Mouse (Mus musculus) layer of hippocampus, adult 18-20 months (tissue): ENCODE data around the gene U2af2. TPM values are rescaled to one million over a fixed set of nuclear protein-coding genes. Genes with fewer than 3 reads are reported as not detected.

ENCODE experiments used
- DNase-seq, 2 experiments: peaks; one replicate each; pipeline ENCODE4 v3.0.0; 2022; ENCODE audit warnings: low spot score in 2 of 2
- total RNA-seq, 2 experiments: library from RNA; stranded (reverse); gene quantifications; 2 replicates each; pipeline ENCODE4 v1.2.3; 2021

Gene U2af2
- total RNA-seq, 2 experiments from 2014 or later = 181 TPM

- DNase-seq = no peak
These were observed 24.9 kb upstream of the U2af2 start for GRCm38 (mm10) chr7:5037026-5037425.

GRCm38 (mm10) chr7:5037467-5037866, 24.5 kb upstream of the U2af2 start:
- no peak for DNase-seq

- peak; percentile 89 to 93 for DNase-seq
These were observed 23.7 kb upstream of the U2af2 start, which contains the start of gene Zfp784 for GRCm38 (mm10) chr7:5038109-5038732. Zfp784 (minus strand) TSS chr7:5038446.

GRCm38 (mm10) chr7:5038940-5039339, 23.0 kb upstream of the U2af2 start:
- no peak for DNase-seq

- DNase-seq = no peak
These were observed 17.0 kb upstream of the U2af2 start for GRCm38 (mm10) chr7:5044981-5045380.

- no peak for DNase-seq
These were observed 15.8 kb upstream of the U2af2 start for GRCm38 (mm10) chr7:5046112-5046511.

GRCm38 (mm10) chr7:5047313-5047712, 14.6 kb upstream of the U2af2 start:
- DNase-seq = no peak

- DNase-seq = peak; percentile 71 to 80
These were observed 10.4 kb upstream of the U2af2 start, which contains the start of gene Zfp580 for GRCm38 (mm10) chr7:5051193-5052192. Zfp580 (plus strand) TSS chr7:5051538.

- DNase-seq = peak in 1 of 2 experiments; percentile 26
These were observed 9.5 kb upstream of the U2af2 start for GRCm38 (mm10) chr7:5052438-5052837.

GRCm38 (mm10) chr7:5052931-5053343, 9.0 kb upstream of the U2af2 start:
- DNase-seq = no peak

- DNase-seq = peak in 1 of 2 experiments; percentile 67
These were observed 8.3 kb upstream of the U2af2 start for GRCm38 (mm10) chr7:5053456-5054179.

- peak; percentile 65 to 72 for DNase-seq
These were observed 5.2 kb upstream of the U2af2 start for GRCm38 (mm10) chr7:5056651-5057263.

GRCm38 (mm10) chr7:5057381-5057780, 4.6 kb upstream of the U2af2 start:
- no peak for DNase-seq

- DNase-seq = no peak
These were observed 4.1 kb upstream of the U2af2 start for GRCm38 (mm10) chr7:5057804-5058203.

- no peak for DNase-seq
These were observed 3.3 kb upstream of the U2af2 start for GRCm38 (mm10) chr7:5058631-5059030.

- DNase-seq = no peak
These were observed 2.5 kb upstream of the U2af2 start for GRCm38 (mm10) chr7:5059421-5059820.

- DNase-seq = peak in 1 of 2 experiments; percentile 79
These were observed 1.7 kb upstream of the U2af2 start for GRCm38 (mm10) chr7:5060239-5060731.

GRCm38 (mm10) chr7:5060944-5061773, 784 bp upstream of the U2af2 start:
- DNase-seq = peak; percentile 97 to 100

- no peak for DNase-seq
These were observed 538 bp downstream of the U2af2 start for GRCm38 (mm10) chr7:5062360-5063001.
